Mouse (Mus musculus): ENCODE measurements around the gene Zfp961. TPM values are rescaled to one million over a fixed set of nuclear protein-coding genes. Genes with fewer than 3 reads are reported as not detected.

The Zfp961 gene
- polyA plus RNA-seq, 1 experiment from 2014 or later, result 27.4 TPM

Other genes with a start within 250 kb of the Zfp961 start
- 4.7 and 5.4 TPM in 2 replicates for gene B3gnt3, start 249.2 kb upstream of the Zfp961 start, polyA plus RNA-seq (2014; fragmentation: Nextera tagmentation; extraction: Ambion mirVana)
- 5.5 and 7.4 TPM in 2 replicates for gene Fcho1, start 225.3 kb upstream of the Zfp961 start, polyA plus RNA-seq (2014; fragmentation: Nextera tagmentation; extraction: Ambion mirVana)
- 7.1 and 7.3 TPM in 2 replicates for gene Zfp709, start 69.0 kb upstream of the Zfp961 start, polyA plus RNA-seq (2014; fragmentation: Nextera tagmentation; extraction: Ambion mirVana)
- gene Zfp882, start 42.4 kb upstream of the Zfp961 start, polyA plus RNA-seq (2014; fragmentation: Nextera tagmentation; extraction: Ambion mirVana), result 7.3 and 7.4 TPM in 2 replicates
- gene Zfp617, start 42.4 kb upstream of the Zfp961 start, polyA plus RNA-seq (2014; fragmentation: Nextera tagmentation; extraction: Ambion mirVana), result 27.5 and 29.9 TPM in 2 replicates
- gene Cyp4f18, start 58.6 kb downstream of the Zfp961 start, polyA plus RNA-seq (2014; fragmentation: Nextera tagmentation; extraction: Ambion mirVana), result 1.6 and 2.1 TPM in 2 replicates
- not detected in 2 replicates for gene Olfr372, start 90.2 kb downstream of the Zfp961 start, polyA plus RNA-seq (2014; fragmentation: Nextera tagmentation; extraction: Ambion mirVana)
- 0.06 and 0.07 TPM in 2 replicates for gene Olfr373, start 132.1 kb downstream of the Zfp961 start, polyA plus RNA-seq (2014; fragmentation: Nextera tagmentation; extraction: Ambion mirVana)
- gene Olfr374, start 156.0 kb downstream of the Zfp961 start, polyA plus RNA-seq (2014; fragmentation: Nextera tagmentation; extraction: Ambion mirVana), result 0.06 and 0.13 TPM in 2 replicates
- gene Tpm4, start 183.9 kb downstream of the Zfp961 start, polyA plus RNA-seq (2014; fragmentation: Nextera tagmentation; extraction: Ambion mirVana), result 595 and 633 TPM in 2 replicates
- gene Rab8a, start 210.2 kb downstream of the Zfp961 start, polyA plus RNA-seq (2014; fragmentation: Nextera tagmentation; extraction: Ambion mirVana), result 81.5 and 86.4 TPM in 2 replicates
- gene Hsh2d, start 238.6 kb downstream of the Zfp961 start, polyA plus RNA-seq (2014; fragmentation: Nextera tagmentation; extraction: Ambion mirVana), result 1.4 TPM in 2 replicates